Mouse (Mus musculus) cerebellum, postnatal 14 days (tissue): ENCODE data around the gene Nup188.

Experiments
- DNase-seq, 2 experiments: peaks; one replicate each; pipeline ENCODE4 v3.0.0; 2021; ENCODE audit warnings: mixed read lengths in 2 of 2

Gene Nup188

GRCm38 (mm10) chr2:30389000-30389399 lies 102.8 kb downstream of the Nup188 start:
- no peak for DNase-seq

GRCm38 (mm10) chr2:30392114-30392576 lies 105.9 kb downstream of the Nup188 start, which contains the start of gene Dolpp1:
Gene Dolpp1, plus strand, starts transcription at chr2:30392254.
- peak; percentile 97 for DNase-seq

GRCm38 (mm10) chr2:30392577-30393369 lies 106.6 kb downstream of the Nup188 start:
- peak; percentile 88 to 90 for DNase-seq

- DNase-seq, result no peak
Observed at GRCm38 (mm10) chr2:30393370-30393656, 107.1 kb downstream of the Nup188 start.
